Mouse (Mus musculus) lung, adult 2 months (tissue): ENCODE measurements around the gene Gm9922.

Source experiments
- CTCF ChIP-seq: fragments of 200-500 bp; IDR thresholded peaks from 2 replicates; pipeline ENCODE4 v1.5.1; 2011; ENCODE audit warnings: mild to moderate bottlenecking, low read length, control low read depth; ENCODE audit not compliant: insufficient read depth
- POLR2A ChIP-seq: fragments of 200-500 bp; IDR thresholded peaks from 2 replicates; pipeline ENCODE4 v1.6.1; 2011; ENCODE audit warnings: low read depth, mild to moderate bottlenecking, control low read depth, low read length, borderline replicate concordance; ENCODE audit errors: extremely low read depth

DNA sequence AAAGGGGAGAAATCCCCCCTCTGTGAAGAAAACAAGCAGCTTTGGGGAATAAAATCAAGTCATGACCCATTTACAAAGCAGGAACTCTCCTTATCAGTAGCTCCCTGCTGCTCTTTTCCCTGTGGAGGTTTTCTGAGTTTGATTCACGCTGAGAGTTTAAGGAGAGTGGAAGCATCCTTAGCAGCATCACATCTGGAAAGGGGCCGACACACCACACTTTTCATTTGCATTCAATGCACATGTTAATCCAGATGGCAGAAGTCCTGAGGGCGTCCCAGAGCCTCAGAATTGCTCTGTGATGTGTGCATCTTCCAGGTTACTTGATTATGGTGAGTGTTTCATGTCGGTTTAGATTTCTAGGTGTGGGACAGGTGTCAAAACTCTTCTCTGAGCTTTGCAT is 25.8 kb upstream of the Gm9922 start:
- TF ChIP-seq CTCF (no peak), POLR2A (no peak)
